Mouse (Mus musculus): ENCODE results near the gene Mctp1. TPM values are rescaled to one million over a fixed set of nuclear protein-coding genes. Genes with fewer than 3 reads are reported as not detected.

The Mctp1 gene
- polyA plus RNA-seq, 1 experiment from 2014 or later = 3.0 TPM

DNA sequence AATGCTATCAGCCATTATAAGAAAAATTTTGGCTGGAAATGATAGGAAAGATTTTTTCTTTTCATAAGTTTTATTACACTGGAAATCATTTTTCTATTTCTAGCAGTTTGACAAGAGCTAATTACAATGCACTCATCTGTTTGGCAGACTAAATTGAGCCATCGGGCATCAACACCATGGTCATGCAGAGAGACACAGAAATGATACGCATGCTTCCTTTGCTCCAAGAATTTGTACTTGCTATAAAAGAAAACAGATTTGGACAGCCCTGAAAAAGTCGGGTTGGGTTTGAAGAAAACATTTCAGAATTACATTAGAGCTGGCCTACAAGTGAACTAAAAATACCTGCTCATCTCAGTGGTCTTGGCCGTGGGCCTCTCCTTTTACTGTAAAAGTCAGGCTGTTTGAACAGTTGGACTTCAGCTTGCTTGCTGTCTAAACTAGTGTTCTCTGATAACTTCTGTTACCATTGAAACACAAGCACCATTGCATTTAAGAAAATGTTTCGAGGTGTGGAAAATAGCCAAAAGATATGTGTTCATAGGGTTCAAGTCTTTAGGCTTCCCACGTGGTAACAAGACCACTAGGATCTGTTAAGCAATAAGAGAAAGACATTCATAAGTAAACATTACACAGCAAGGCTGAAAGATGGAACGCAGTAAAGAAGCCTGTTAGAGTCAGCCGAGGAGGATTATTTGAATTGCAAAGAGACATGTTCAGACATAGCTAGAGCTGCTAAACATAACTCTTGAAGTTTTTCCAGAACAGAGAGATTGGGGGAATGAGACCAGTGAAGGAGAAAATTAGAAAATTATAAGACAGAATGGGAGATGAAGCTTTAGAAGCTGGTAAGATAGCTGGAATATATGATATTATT lies 493.8 kb downstream of the Mctp1 start:
- Histone ChIP-seq H3K27me3 (ENCODE audit: poor library complexity, severe bottlenecking) (no peaks in the 10 kb centered on the region), H3K36me3 (replicated peaks) (no peaks in the 10 kb centered on the region), H3K27ac (no peak overlapping the region), H3K4me1 (peaks cover 7% of the 10 kb centered on the region), H3K4me3 (no peak overlapping the region), H3K9me3 (no peaks in the 10 kb centered on the region)
- DNase-seq (ENCODE audit: extremely low spot score, low spot score) = no peak
- 91% methylated on average over 8 of the region's 8 CpGs for WGBS

DNA sequence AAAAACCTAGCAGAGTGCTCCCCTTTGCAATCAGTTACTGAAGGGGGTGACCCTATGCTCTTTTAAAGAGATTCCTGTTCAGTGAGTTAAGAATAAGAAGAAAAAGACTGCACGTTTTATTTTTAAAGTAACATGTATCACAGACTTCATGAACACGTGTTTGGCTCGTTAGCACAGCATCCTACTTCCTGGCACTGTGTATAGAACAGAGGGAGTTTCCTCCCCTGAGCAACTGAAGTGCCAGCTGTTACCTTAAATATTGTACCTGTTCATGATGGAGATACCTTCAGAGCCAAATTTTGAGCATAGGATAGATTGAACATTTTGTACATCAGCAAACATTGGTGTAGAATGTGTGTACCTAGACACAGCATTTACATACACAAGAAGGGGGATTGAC lies 494.7 kb downstream of the Mctp1 start:
- H3K4me1 ChIP-seq = peaks cover 7% of the 10 kb centered on the region
- H3K36me3 ChIP-seq (replicated peaks) = no peaks in the 10 kb centered on the region
- WGBS = 79% methylated on average over 3 of the region's 3 CpGs
- no peak for DNase-seq (ENCODE audit: extremely low spot score, low spot score)
- H3K9me3 ChIP-seq = no peaks in the 10 kb centered on the region
- no peak overlapping the region for H3K4me3 ChIP-seq
- H3K27ac ChIP-seq = no peak overlapping the region
- no peaks in the 10 kb centered on the region for H3K27me3 ChIP-seq (ENCODE audit: poor library complexity, severe bottlenecking)

DNA sequence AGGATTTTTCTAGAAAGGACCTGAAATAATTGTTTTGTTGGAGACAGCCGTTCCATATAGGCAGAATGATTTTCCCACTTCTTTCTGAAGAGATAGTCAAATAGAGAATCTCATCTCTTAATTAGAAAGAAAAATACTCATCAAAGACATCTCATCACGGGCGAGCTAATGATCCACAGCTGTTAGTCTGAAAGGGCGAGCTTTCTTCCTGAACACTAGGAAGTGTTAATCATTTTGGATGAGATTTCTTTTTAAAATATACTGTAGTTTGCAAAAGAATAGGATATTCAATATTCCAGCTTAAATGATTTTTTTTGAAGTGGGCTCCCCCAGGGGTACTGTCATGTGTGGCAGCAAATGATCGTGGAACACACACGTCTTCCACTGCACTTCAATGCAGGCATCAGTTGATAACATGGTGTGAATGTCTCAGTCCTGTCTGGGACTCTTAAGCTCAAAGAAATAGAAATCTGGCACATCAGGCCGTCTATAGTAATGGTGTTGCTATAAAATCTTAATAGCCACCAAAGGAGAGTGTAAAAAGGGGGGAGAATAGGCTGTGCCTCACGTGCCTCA lies 500.3 kb downstream of the Mctp1 start:
- no peak for DNase-seq (ENCODE audit: extremely low spot score, low spot score)
- no peaks in the 10 kb centered on the region for H3K36me3 ChIP-seq (replicated peaks)
- no peaks in the 10 kb centered on the region for H3K27me3 ChIP-seq (ENCODE audit: poor library complexity, severe bottlenecking)
- H3K27ac ChIP-seq = no peak overlapping the region
- no peaks in the 10 kb centered on the region for H3K9me3 ChIP-seq
- H3K4me3 ChIP-seq = no peak overlapping the region
- WGBS = 81% methylated on average over 8 of the region's 8 CpGs
- no peaks in the 10 kb centered on the region for H3K4me1 ChIP-seq

GRCm38 (mm10) chr13:76892987-76893386 lies 508.7 kb downstream of the Mctp1 start:
- Histone ChIP-seq H3K36me3 (replicated peaks) (no peaks in the 10 kb centered on the region), H3K4me1 (no peaks in the 10 kb centered on the region), H3K27me3 (ENCODE audit: poor library complexity, severe bottlenecking) (no peaks in the 10 kb centered on the region), H3K9me3 (no peaks in the 10 kb centered on the region), H3K27ac (no peak overlapping the region), H3K4me3 (no peak overlapping the region)
- no peak for DNase-seq (ENCODE audit: extremely low spot score, low spot score)

GRCm38 (mm10) chr13:76895770-76896456 lies 511.6 kb downstream of the Mctp1 start:
- Histone ChIP-seq H3K9me3 (0 out of 2 replicates have a peak, but pooled peaks cover under 1% of the 10 kb centered on the region), H3K27ac (no peak overlapping the region), H3K4me3 (no peak overlapping the region), H3K27me3 (ENCODE audit: poor library complexity, severe bottlenecking) (no peaks in the 10 kb centered on the region), H3K4me1 (no peaks in the 10 kb centered on the region), H3K36me3 (replicated peaks) (no peaks in the 10 kb centered on the region)
- WGBS = 87% methylated on average over 4 of the region's 4 CpGs
- no peak for DNase-seq (ENCODE audit: extremely low spot score, low spot score)

GRCm38 (mm10) chr13:76896457-76896790 lies 512.1 kb downstream of the Mctp1 start:
- Histone ChIP-seq H3K27ac (no peak overlapping the region), H3K9me3 (0 out of 2 replicates have a peak, but pooled peaks cover 5% of the 10 kb centered on the region), H3K4me1 (no peaks in the 10 kb centered on the region), H3K36me3 (replicated peaks) (no peaks in the 10 kb centered on the region), H3K4me3 (no peak overlapping the region), H3K27me3 (ENCODE audit: poor library complexity, severe bottlenecking) (no peaks in the 10 kb centered on the region)
- WGBS = 70% methylated on average over 1 of the region's 1 CpGs
- no peak for DNase-seq (ENCODE audit: extremely low spot score, low spot score)

DNA sequence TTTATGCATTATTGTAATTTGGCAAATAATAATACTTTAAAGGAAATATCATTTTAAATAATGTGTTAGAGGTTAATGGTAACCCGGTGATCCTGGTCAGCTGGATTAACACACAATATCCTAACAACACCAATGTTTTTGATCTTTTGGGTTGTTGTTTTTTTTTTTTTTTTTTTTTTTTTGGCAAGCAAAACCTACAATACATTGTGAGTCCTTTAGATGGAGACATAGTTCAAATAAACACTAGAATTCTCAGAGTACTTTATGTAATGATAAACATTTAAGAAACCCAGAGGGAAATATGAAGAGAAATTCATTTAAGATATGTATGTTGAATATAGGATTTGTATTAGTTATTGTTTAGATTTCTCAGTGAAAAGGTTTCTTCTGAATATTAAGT lies 534.0 kb downstream of the Mctp1 start:
- Histone ChIP-seq H3K27me3 (ENCODE audit: poor library complexity, severe bottlenecking) (no peaks in the 10 kb centered on the region), H3K9me3 (no peaks in the 10 kb centered on the region), H3K27ac (no peak overlapping the region), H3K36me3 (replicated peaks) (no peaks in the 10 kb centered on the region), H3K4me1 (no peaks in the 10 kb centered on the region), H3K4me3 (no peak overlapping the region)
- WGBS = 93% methylated on average over 1 of the region's 1 CpGs
- DNase-seq (ENCODE audit: extremely low spot score, low spot score) = no peak

DNA sequence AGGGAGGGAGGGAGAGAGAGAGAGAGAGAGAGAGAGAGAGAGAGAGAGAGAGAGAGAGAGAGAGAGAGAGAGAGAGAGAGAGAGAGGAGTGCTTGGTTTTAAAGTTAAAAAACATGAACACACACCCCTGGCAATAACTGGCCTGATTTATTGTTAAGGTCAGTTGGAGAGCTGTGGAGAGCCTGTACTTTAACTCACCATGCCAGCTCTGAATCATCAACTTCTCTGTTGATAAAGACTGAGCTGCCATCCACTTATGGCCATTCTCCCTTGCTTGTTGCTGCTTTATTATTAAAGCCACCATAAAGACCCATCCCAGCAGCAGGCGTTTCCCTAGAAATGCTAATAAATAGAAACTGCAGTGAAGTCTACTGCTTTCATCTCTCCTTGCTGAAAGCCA lies 542.5 kb downstream of the Mctp1 start:
- no peak overlapping the region for H3K27ac ChIP-seq
- H3K4me3 ChIP-seq = no peak overlapping the region
- 0 out of 2 replicates have a peak, but pooled peaks cover 4% of the 10 kb centered on the region for H3K4me1 ChIP-seq
- H3K27me3 ChIP-seq (ENCODE audit: poor library complexity, severe bottlenecking) = no peaks in the 10 kb centered on the region
- 63% methylated on average over 1 of the region's 1 CpGs for WGBS
- no peaks in the 10 kb centered on the region for H3K36me3 ChIP-seq (replicated peaks)
- no peak for DNase-seq (ENCODE audit: extremely low spot score, low spot score)
- H3K9me3 ChIP-seq = no peaks in the 10 kb centered on the region

- H3K27me3 ChIP-seq (ENCODE audit: poor library complexity, severe bottlenecking) = no peaks in the 10 kb centered on the region
- no peak overlapping the region for H3K27ac ChIP-seq
- no peaks in the 10 kb centered on the region for H3K9me3 ChIP-seq
- 63% methylated on average over 5 of the region's 5 CpGs for WGBS
- no peaks in the 10 kb centered on the region for H3K36me3 ChIP-seq (replicated peaks)
- no peak overlapping the region for H3K4me3 ChIP-seq
- 0 out of 2 replicates have a peak, but pooled peaks cover 4% of the 10 kb centered on the region for H3K4me1 ChIP-seq
- DNase-seq (ENCODE audit: extremely low spot score, low spot score) = peak; percentile 24
Observed at GRCm38 (mm10) chr13:76927875-76928440, 543.6 kb downstream of the Mctp1 start.

GRCm38 (mm10) chr13:76929152-76929551 lies 544.8 kb downstream of the Mctp1 start:
- no peak for DNase-seq (ENCODE audit: extremely low spot score, low spot score)
- H3K4me1 ChIP-seq = 0 out of 2 replicates have a peak, but pooled peaks cover 4% of the 10 kb centered on the region
- no peaks in the 10 kb centered on the region for H3K36me3 ChIP-seq (replicated peaks)
- no peaks in the 10 kb centered on the region for H3K27me3 ChIP-seq (ENCODE audit: poor library complexity, severe bottlenecking)
- no peak overlapping the region for H3K4me3 ChIP-seq
- WGBS = 78% methylated on average over 3 of the region's 3 CpGs
- H3K27ac ChIP-seq = no peak overlapping the region
- H3K9me3 ChIP-seq = no peaks in the 10 kb centered on the region

DNA sequence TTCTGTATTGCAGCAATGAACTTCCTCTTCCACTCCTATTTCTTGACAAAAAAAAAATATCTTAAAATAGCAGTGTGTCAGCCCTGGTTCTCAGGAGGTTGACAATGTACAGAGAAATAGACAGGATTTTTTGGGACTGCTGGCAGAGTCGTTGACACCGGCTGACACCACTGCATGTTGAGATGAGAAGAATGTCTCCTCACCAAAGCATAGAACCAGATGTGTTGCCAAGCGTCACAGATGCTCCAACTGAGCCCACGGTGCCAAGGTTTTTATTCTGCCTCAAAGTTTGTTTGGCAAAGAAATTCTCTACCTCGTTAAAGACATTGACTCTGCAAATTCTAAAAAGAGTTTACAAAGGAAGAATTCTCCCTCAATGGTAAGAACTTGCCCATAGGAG lies 548.6 kb downstream of the Mctp1 start:
- Histone ChIP-seq H3K36me3 (replicated peaks) (no peaks in the 10 kb centered on the region), H3K4me3 (no peak overlapping the region), H3K9me3 (no peaks in the 10 kb centered on the region), H3K4me1 (0 out of 2 replicates have a peak, but pooled peaks cover 3% of the 10 kb centered on the region), H3K27me3 (ENCODE audit: poor library complexity, severe bottlenecking) (no peaks in the 10 kb centered on the region), H3K27ac (no peak overlapping the region)
- 73% methylated on average over 5 of the region's 5 CpGs for WGBS
- no peak for DNase-seq (ENCODE audit: extremely low spot score, low spot score)

DNA sequence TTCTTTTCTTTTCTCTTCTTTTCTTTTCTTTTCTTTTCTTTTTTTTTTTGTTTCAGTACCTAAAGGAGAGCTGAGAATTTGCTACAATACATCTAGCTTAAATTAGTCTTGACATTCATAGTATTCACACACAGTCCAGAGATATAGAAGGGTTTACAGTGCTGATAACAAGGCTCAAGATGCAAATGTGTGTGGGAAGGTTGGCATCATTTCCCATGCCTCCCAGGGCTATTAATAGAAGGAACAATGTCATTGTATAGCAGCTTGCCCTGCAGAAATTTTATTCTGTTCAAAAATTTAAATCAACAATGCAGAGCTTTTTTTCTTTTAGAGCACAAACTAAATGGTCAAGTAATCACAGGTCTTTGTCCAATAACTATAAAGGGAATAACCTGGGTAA lies 564.9 kb downstream of the Mctp1 start:
- H3K4me3 ChIP-seq = no peak overlapping the region
- DNase-seq (ENCODE audit: extremely low spot score, low spot score) = no peak
- H3K27me3 ChIP-seq (ENCODE audit: poor library complexity, severe bottlenecking) = no peaks in the 10 kb centered on the region
- H3K9me3 ChIP-seq = no peaks in the 10 kb centered on the region
- no peak overlapping the region for H3K27ac ChIP-seq
- peaks cover 8% of the 10 kb centered on the region for H3K4me1 ChIP-seq
- no peaks in the 10 kb centered on the region for H3K36me3 ChIP-seq (replicated peaks)

DNA sequence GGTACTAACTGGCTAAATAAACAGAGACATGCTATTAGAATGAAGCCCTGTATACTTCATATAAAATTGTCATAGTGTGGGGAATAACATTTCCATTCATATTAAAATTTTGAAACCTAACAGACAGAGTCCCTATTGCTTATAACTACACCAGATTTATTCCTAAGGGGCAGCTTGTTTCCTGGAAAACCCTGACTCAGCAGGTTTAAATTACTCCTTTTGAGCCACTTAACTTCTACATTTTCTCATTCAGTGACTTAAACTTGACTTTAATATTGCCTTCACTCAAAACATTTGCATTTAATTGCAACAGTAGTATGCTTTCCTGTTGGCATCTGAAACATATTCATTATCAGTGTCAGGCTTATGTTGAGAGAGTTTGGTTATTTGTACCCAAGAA lies 583.3 kb downstream of the Mctp1 start:
- H3K9me3 ChIP-seq = no peaks in the 10 kb centered on the region
- no peaks in the 10 kb centered on the region for H3K36me3 ChIP-seq (replicated peaks)
- H3K4me3 ChIP-seq = no peak overlapping the region
- H3K27ac ChIP-seq = no peak overlapping the region
- H3K4me1 ChIP-seq = peaks cover 12% of the 10 kb centered on the region
- DNase-seq (ENCODE audit: extremely low spot score, low spot score) = no peak
- H3K27me3 ChIP-seq (ENCODE audit: poor library complexity, severe bottlenecking) = no peaks in the 10 kb centered on the region
